Mouse (Mus musculus) inflammation-experienced regulatory T-cells, adult 16 weeks (primary cell): ENCODE data around the gene Hist1h3f. TPM values are rescaled to one million over a fixed set of nuclear protein-coding genes. Genes with fewer than 3 reads are reported as not detected.

Experiments used
- polyA plus RNA-seq: library from polyadenylated mRNA; unstranded; fragments of 100-300 nt; shearing (Covaris generic); gene quantifications from one replicate; pipeline ENCODE4 v1.2.1, GENCODE M21; 2017

Hist1h3f gene
- polyA plus RNA-seq, 1 experiment from 2014 or later: 0.24 TPM

Other genes with a start within 250 kb of the Hist1h3f start
- gene Zfp322a, start 174.8 kb upstream of the Hist1h3f start, polyA plus RNA-seq: 32.3 TPM
- gene Abt1, start 120.2 kb upstream of the Hist1h3f start, polyA plus RNA-seq: 12.4 TPM
- gene Btn1a1, start 78.2 kb upstream of the Hist1h3f start, polyA plus RNA-seq: not detected
- gene Btn2a2, start 55.2 kb upstream of the Hist1h3f start, polyA plus RNA-seq: not detected
- 4.6 TPM for gene Hist1h4h, start 13.0 kb upstream of the Hist1h3f start, polyA plus RNA-seq
- gene Hist1h2af, start 10.1 kb upstream of the Hist1h3f start, polyA plus RNA-seq: not detected
- gene Hist1h3g, start 8.6 kb upstream of the Hist1h3f start, polyA plus RNA-seq: not detected
- gene Hist1h2bh, start 660 bp upstream of the Hist1h3f start, polyA plus RNA-seq: 0.29 TPM
- gene Hist1h4f, start 7.6 kb downstream of the Hist1h3f start, polyA plus RNA-seq: not detected
- gene Hist1h1d, start 9.2 kb downstream of the Hist1h3f start, polyA plus RNA-seq: 0.40 TPM
- gene Hist1h3e, start 18.3 kb downstream of the Hist1h3f start, polyA plus RNA-seq: 0.90 TPM
- 1.6 TPM for gene Hist1h2ae, start 27.2 kb downstream of the Hist1h3f start, polyA plus RNA-seq
- gene Hist1h2bg, start 27.3 kb downstream of the Hist1h3f start, polyA plus RNA-seq: 2.2 TPM
- gene Hist1h2bf, start 30.1 kb downstream of the Hist1h3f start, polyA plus RNA-seq: 1.3 TPM
- gene Hist1h2ad, start 30.3 kb downstream of the Hist1h3f start, polyA plus RNA-seq: not detected
- gene Hist1h3d, start 31.7 kb downstream of the Hist1h3f start, polyA plus RNA-seq: not detected
- gene Hist1h4d, start 37.5 kb downstream of the Hist1h3f start, polyA plus RNA-seq: 32.4 TPM
- gene Hist1h2be, start 77.1 kb downstream of the Hist1h3f start, polyA plus RNA-seq: 5.6 TPM
- 16.6 TPM for gene Hist1h1e, start 78.5 kb downstream of the Hist1h3f start, polyA plus RNA-seq
- 0.23 TPM for gene Hist1h2ac, start 139.9 kb downstream of the Hist1h3f start, polyA plus RNA-seq
- gene Hist1h2bc, start 140.1 kb downstream of the Hist1h3f start, polyA plus RNA-seq: 8.8 TPM
- not detected for gene Hist1h1t, start 151.8 kb downstream of the Hist1h3f start, polyA plus RNA-seq
- 2.7 TPM for gene Hist1h4c, start 154.4 kb downstream of the Hist1h3f start, polyA plus RNA-seq
- 2.8 TPM for gene Hfe, start 166.8 kb downstream of the Hist1h3f start, polyA plus RNA-seq
- gene Hist1h1c, start 194.8 kb downstream of the Hist1h3f start, polyA plus RNA-seq: 17.4 TPM
- 0.50 TPM for gene Hist1h3c, start 201.6 kb downstream of the Hist1h3f start, polyA plus RNA-seq
- 2.5 TPM for gene Hist1h2bb, start 202.7 kb downstream of the Hist1h3f start, polyA plus RNA-seq
- gene Hist1h2ab, start 207.1 kb downstream of the Hist1h3f start, polyA plus RNA-seq: 0.79 TPM
- not detected for gene Hist1h3b, start 208.2 kb downstream of the Hist1h3f start, polyA plus RNA-seq
- 11.3 TPM for gene Hist1h4b, start 213.0 kb downstream of the Hist1h3f start, polyA plus RNA-seq
- not detected for gene Hist1h4a, start 217.2 kb downstream of the Hist1h3f start, polyA plus RNA-seq
- 1.9 TPM for gene Hist1h3a, start 218.3 kb downstream of the Hist1h3f start, polyA plus RNA-seq
- 0.95 TPM for gene Hist1h1a, start 219.6 kb downstream of the Hist1h3f start, polyA plus RNA-seq
- not detected for gene Trim38, start 225.9 kb downstream of the Hist1h3f start, polyA plus RNA-seq